Mouse (Mus musculus) B cell, adult 2 months (primary cell): ENCODE results near the gene Spink4.
A peak's percentile ranks its signal among the peaks of the same experiment; 100 is the strongest.

Source experiments
- DNase-seq, 2 experiments: peaks; one replicate each; pipeline ENCODE4 v3.0.0; 2022

Spink4 gene

GRCm38 (mm10) chr4:40919785-40920184 lies at the start of gene Spink4:
Spink4 (plus strand) TSS chr4:40920052.
- no peak for DNase-seq

- no peak for DNase-seq
Observed at GRCm38 (mm10) chr4:40870206-40870605, 49.6 kb upstream of the Spink4 start.

- no peak for DNase-seq
Observed at GRCm38 (mm10) chr4:40872129-40872528, 47.7 kb upstream of the Spink4 start.

GRCm38 (mm10) chr4:40873320-40873719 lies 46.5 kb upstream of the Spink4 start:
- DNase-seq: no peak

GRCm38 (mm10) chr4:40874151-40874600 lies 45.7 kb upstream of the Spink4 start:
- no peak for DNase-seq

- DNase-seq: no peak
Observed at GRCm38 (mm10) chr4:40874794-40875552, 44.9 kb upstream of the Spink4 start.

- DNase-seq: peak; percentile 75 to 77
Observed at GRCm38 (mm10) chr4:40875842-40876241, 44.0 kb upstream of the Spink4 start.

- peak; percentile 63 to 64 for DNase-seq
Observed at GRCm38 (mm10) chr4:40876814-40877371, 43.0 kb upstream of the Spink4 start.

- DNase-seq: no peak
Observed at GRCm38 (mm10) chr4:40877528-40877927, 42.3 kb upstream of the Spink4 start.

GRCm38 (mm10) chr4:40883200-40883599 lies 36.7 kb upstream of the Spink4 start:
- peak; percentile 16 to 19 for DNase-seq

GRCm38 (mm10) chr4:40884282-40885165 lies 35.3 kb upstream of the Spink4 start:
- no peak for DNase-seq

GRCm38 (mm10) chr4:40885166-40885525 lies 34.7 kb upstream of the Spink4 start:
- DNase-seq: no peak

- DNase-seq: no peak
Observed at GRCm38 (mm10) chr4:40885883-40886282, 34.0 kb upstream of the Spink4 start.

- no peak for DNase-seq
Observed at GRCm38 (mm10) chr4:40888839-40889238, 31.0 kb upstream of the Spink4 start.

- no peak for DNase-seq
Observed at GRCm38 (mm10) chr4:40889252-40889651, 30.6 kb upstream of the Spink4 start.

GRCm38 (mm10) chr4:40889983-40890382 lies 29.9 kb upstream of the Spink4 start:
- no peak for DNase-seq

GRCm38 (mm10) chr4:40891206-40891605 lies 28.6 kb upstream of the Spink4 start:
- DNase-seq: no peak

GRCm38 (mm10) chr4:40895118-40895517 lies 24.7 kb upstream of the Spink4 start:
- DNase-seq: no peak

- DNase-seq: no peak
Observed at GRCm38 (mm10) chr4:40895646-40896045, 24.2 kb upstream of the Spink4 start.

GRCm38 (mm10) chr4:40898476-40899044 lies 21.3 kb upstream of the Spink4 start:
- no peak for DNase-seq

- no peak for DNase-seq
Observed at GRCm38 (mm10) chr4:40899264-40899663, 20.6 kb upstream of the Spink4 start.

GRCm38 (mm10) chr4:40900071-40900470 lies 19.8 kb upstream of the Spink4 start:
- DNase-seq: no peak

GRCm38 (mm10) chr4:40900612-40901011 lies 19.2 kb upstream of the Spink4 start:
- DNase-seq: no peak
